Mouse (Mus musculus): ENCODE results near the gene Chp1. TPM values are rescaled to one million over a fixed set of nuclear protein-coding genes. Genes with fewer than 3 reads are reported as not detected.

Gene Chp1
- polyA plus RNA-seq, 1 experiment from 2014 or later = 58.0 TPM

DNA sequence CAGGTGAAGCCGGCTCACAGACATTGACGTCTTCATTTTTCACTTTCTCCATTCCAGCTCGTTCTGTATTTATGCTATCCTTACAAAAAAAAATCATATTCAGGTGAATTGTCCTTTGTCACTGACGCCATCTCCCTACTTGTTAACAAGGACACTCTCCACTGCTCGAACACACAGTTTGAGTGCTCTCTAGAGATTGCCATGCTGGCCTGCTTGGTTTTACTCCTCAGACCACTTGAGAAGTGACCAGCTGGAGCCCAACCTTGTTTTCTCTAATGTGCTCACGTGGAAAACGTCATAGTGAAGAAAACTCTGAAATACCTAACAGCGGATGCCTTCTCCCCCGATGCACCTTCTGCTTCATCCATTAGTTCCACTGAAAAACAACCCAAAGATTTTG lies 8.7 kb upstream of the Chp1 start:
- Histone ChIP-seq H3K27ac (replicated peaks) (no peak overlapping the region), H3K9ac (replicated peaks) (no peak overlapping the region), H3K4me1 (no peaks in the 10 kb centered on the region), H3K9me3 (no peaks in the 10 kb centered on the region), H3K4me3 (no peak overlapping the region), H3K4me2 (replicated peaks) (no peak overlapping the region), H3K36me3 (no peaks in the 10 kb centered on the region), H3K27me3 (no peaks in the 10 kb centered on the region)
- WGBS = 83% methylated on average over 9 of the region's 9 CpGs
- no peak for ATAC-seq (ENCODE audit: low FRiP score, low read depth)

- Histone ChIP-seq H3K4me2 (replicated peaks) (no peak overlapping the region), H3K27ac (replicated peaks) (no peak overlapping the region), H3K9ac (replicated peaks) (no peak overlapping the region)
These were observed 5.4 kb upstream of the Chp1 start for GRCm38 (mm10) chr2:119542106-119542505.

DNA sequence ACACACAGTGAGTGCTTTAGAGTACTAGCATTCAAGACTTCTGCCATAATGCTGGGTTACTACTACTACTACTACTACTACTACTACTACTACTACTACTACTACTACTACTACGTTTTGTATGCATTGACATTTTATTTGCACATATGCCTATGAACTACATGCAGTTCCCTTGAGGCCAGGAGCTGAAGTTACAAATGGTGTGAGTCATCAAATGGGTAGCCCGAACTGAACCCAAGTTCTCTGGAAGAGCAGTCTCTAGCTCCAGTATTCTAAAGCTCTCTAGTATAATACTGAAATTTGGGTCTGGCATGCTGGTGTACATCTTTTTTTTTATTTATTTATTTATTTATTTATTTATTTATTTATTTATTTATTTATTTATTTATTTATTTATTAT lies 3.8 kb upstream of the Chp1 start:
- no peaks in the 10 kb centered on the region for H3K9me3 ChIP-seq
- H3K4me1 ChIP-seq = peaks cover 8% of the 10 kb centered on the region
- H3K4me2 ChIP-seq (replicated peaks) = no peak overlapping the region
- H3K9ac ChIP-seq (replicated peaks) = no peak overlapping the region
- no peaks in the 10 kb centered on the region for H3K27me3 ChIP-seq
- no peak overlapping the region for H3K4me3 ChIP-seq
- 79% methylated on average over 2 of the region's 2 CpGs for WGBS
- ATAC-seq (ENCODE audit: low FRiP score, low read depth) = no peak
- no peak overlapping the region for H3K27ac ChIP-seq (replicated peaks)
- no peaks in the 10 kb centered on the region for H3K36me3 ChIP-seq

More at GRCm38 (mm10) chr2:119542106-119542505, 5.4 kb upstream of the Chp1 start:
- WGBS = 36% methylated on average over 1 of the region's 1 CpGs
- Histone ChIP-seq H3K9me3 (no peaks in the 10 kb centered on the region), H3K4me3 (no peak overlapping the region), H3K36me3 (no peaks in the 10 kb centered on the region), H3K4me1 (0 out of 2 replicates have a peak, but pooled peaks cover 3% of the 10 kb centered on the region), H3K27me3 (no peaks in the 10 kb centered on the region)
- no peak for ATAC-seq (ENCODE audit: low FRiP score, low read depth)

- Histone ChIP-seq H3K27me3 (no peaks in the 10 kb centered on the region), H3K4me1 (peaks cover 18% of the 10 kb centered on the region), H3K9ac (replicated peaks) (no peak overlapping the region; the same call in 1 of the 2 replicates), H3K36me3 (no peaks in the 10 kb centered on the region), H3K4me2 (replicated peaks) (peak overlapping the region; percentile 71), H3K9me3 (no peaks in the 10 kb centered on the region), H3K27ac (replicated peaks) (peak overlapping the region; percentile 63; the same call in 1 of the 2 replicates), H3K4me3 (peak overlapping the region; percentile 74)
- ATAC-seq (ENCODE audit: low FRiP score, low read depth) = peak; percentile 53
- WGBS = 2% methylated on average over 30 of the region's 30 CpGs
These were observed 512 bp upstream of the Chp1 start for GRCm38 (mm10) chr2:119546848-119547521.

DNA sequence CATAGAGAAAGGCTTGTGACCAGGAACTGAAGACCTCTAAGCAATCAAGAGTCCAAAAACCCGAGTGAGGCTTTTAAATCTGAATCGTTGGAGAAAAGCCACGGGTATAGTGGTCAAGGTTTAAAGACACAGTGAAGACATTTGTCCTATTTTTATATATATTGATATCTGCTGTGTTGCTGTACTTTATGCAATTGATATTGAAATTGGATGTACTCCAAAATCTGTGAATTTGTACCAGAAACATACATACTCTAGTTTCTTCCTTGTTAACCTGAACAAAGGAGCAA lies 819 bp downstream of the Chp1 start:
- Histone ChIP-seq H3K4me3 (peak overlapping the region; percentile 74), H3K9me3 (no peaks in the 10 kb centered on the region), H3K27ac (replicated peaks) (peak overlapping the region; percentile 83; the same call in 1 of the 2 replicates), H3K4me2 (replicated peaks) (peak overlapping the region; percentile 71), H3K36me3 (no peaks in the 10 kb centered on the region), H3K9ac (replicated peaks) (peak overlapping the region; percentile 77), H3K27me3 (no peaks in the 10 kb centered on the region), H3K4me1 (peaks cover 18% of the 10 kb centered on the region)
- 15% methylated on average over 3 of the region's 3 CpGs for WGBS
- ATAC-seq (ENCODE audit: low FRiP score, low read depth) = no peak

DNA sequence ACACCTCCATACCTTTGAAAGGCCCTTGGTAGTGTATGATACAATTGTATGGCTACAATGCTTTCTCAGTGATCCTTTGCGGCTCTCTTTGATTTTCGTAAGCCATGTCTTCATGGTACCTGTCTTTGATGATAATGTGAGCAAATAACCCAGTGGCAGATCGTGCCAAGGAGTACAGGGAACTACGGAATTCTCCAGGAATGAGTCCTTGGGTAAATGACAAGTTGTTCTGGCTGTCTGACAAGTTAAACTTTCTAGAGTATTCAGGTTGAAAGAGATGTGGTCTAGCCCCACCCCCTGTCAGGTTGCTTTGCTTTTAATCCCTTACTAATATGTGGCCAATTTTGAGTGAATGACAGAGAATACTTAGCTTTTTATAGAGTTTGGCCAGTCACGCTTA lies 1.2 kb downstream of the Chp1 start:
- Histone ChIP-seq H3K27me3 (no peaks in the 10 kb centered on the region), H3K9me3 (no peaks in the 10 kb centered on the region)
- WGBS = 73% methylated on average over 5 of the region's 5 CpGs

GRCm38 (mm10) chr2:119549678-119550077 lies 2.2 kb downstream of the Chp1 start:
- Histone ChIP-seq H3K4me2 (replicated peaks) (no peak overlapping the region), H3K9ac (replicated peaks) (no peak overlapping the region), H3K9me3 (no peaks in the 10 kb centered on the region), H3K27me3 (no peaks in the 10 kb centered on the region), H3K36me3 (no peaks in the 10 kb centered on the region), H3K4me1 (peaks cover 20% of the 10 kb centered on the region), H3K4me3 (no peak overlapping the region), H3K27ac (replicated peaks) (no peak overlapping the region)
- 86% methylated on average over 2 of the region's 2 CpGs for WGBS
- no peak for ATAC-seq (ENCODE audit: low FRiP score, low read depth)

More for the DNA sequence above, 1.2 kb downstream of the Chp1 start:
- ATAC-seq (ENCODE audit: low FRiP score, low read depth) = no peak
- Histone ChIP-seq H3K9ac (replicated peaks) (peak overlapping the region; percentile 77), H3K27ac (replicated peaks) (no peak overlapping the region), H3K4me1 (peaks cover 18% of the 10 kb centered on the region), H3K4me3 (peak overlapping the region; percentile 74), H3K36me3 (no peaks in the 10 kb centered on the region), H3K4me2 (replicated peaks) (peak overlapping the region; percentile 71)

DNA sequence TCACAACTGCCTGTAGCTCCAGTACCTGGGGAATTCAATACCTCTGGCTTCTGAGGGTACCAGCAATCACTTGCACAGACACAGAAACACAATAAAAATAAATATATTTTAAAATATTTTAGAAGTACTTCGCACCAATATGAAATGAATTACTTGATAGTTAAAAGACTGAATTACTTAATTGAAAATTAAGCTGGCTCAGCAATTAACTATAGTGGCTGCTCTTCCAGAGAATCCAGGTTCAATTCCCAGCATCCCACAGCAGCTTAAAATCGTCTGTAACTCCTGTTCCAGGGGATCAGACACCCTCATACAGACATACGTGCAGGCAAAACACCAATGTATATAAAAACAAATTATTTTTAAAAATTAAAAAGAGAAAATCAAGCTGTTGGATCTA lies 10.5 kb downstream of the Chp1 start:
- Histone ChIP-seq H3K9me3 (no peaks in the 10 kb centered on the region), H3K27me3 (no peaks in the 10 kb centered on the region), H3K36me3 (peaks cover 9% of the 10 kb centered on the region), H3K4me2 (replicated peaks) (no peak overlapping the region), H3K4me3 (no peak overlapping the region), H3K27ac (replicated peaks) (no peak overlapping the region), H3K4me1 (0 out of 2 replicates have a peak, but pooled peaks cover 6% of the 10 kb centered on the region), H3K9ac (replicated peaks) (no peak overlapping the region)
- WGBS = 84% methylated on average over 3 of the region's 3 CpGs
- no peak for ATAC-seq (ENCODE audit: low FRiP score, low read depth)

GRCm38 (mm10) chr2:119558737-119559340 lies 11.3 kb downstream of the Chp1 start:
- Histone ChIP-seq H3K4me2 (replicated peaks) (no peak overlapping the region), H3K27me3 (no peaks in the 10 kb centered on the region), H3K9ac (replicated peaks) (no peak overlapping the region), H3K36me3 (peaks cover 14% of the 10 kb centered on the region), H3K4me1 (0 out of 2 replicates have a peak, but pooled peaks cover 6% of the 10 kb centered on the region), H3K4me3 (no peak overlapping the region), H3K27ac (replicated peaks) (no peak overlapping the region), H3K9me3 (no peaks in the 10 kb centered on the region)
- WGBS = 89% methylated on average over 7 of the region's 7 CpGs
- ATAC-seq (ENCODE audit: low FRiP score, low read depth) = no peak

DNA sequence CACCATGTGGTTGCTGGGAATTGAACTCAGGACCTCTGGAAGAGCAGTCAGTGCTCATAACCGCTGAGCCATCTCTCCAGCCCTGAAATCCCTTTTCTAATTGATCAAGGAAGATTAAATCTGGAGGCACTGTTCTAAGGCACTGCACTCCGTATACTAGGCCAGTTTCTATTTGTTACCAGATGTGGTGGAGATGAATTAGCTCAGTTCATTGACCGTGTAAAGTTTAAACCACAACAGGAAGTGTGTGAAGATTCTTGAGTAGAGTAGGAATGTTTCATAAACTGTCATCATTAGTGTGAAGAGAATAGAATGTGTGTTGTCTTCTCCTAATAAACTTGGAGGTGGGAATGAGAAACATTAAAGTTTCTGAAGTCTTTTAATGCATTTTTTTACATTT lies 14.3 kb downstream of the Chp1 start:
- WGBS = 96% methylated on average over 3 of the region's 3 CpGs
- Histone ChIP-seq H3K9ac (replicated peaks) (no peak overlapping the region), H3K4me1 (no peaks in the 10 kb centered on the region), H3K4me3 (no peak overlapping the region), H3K27me3 (no peaks in the 10 kb centered on the region), H3K4me2 (replicated peaks) (no peak overlapping the region), H3K36me3 (peaks cover 23% of the 10 kb centered on the region), H3K27ac (replicated peaks) (no peak overlapping the region), H3K9me3 (no peaks in the 10 kb centered on the region)
- ATAC-seq (ENCODE audit: low FRiP score, low read depth) = no peak

- Histone ChIP-seq H3K9ac (replicated peaks) (no peak overlapping the region), H3K27ac (replicated peaks) (no peak overlapping the region), H3K4me1 (no peaks in the 10 kb centered on the region), H3K36me3 (peaks cover 26% of the 10 kb centered on the region), H3K9me3 (no peaks in the 10 kb centered on the region), H3K4me3 (no peak overlapping the region), H3K27me3 (no peaks in the 10 kb centered on the region), H3K4me2 (replicated peaks) (no peak overlapping the region)
- no peak for ATAC-seq (ENCODE audit: low FRiP score, low read depth)
- WGBS = 90% methylated on average over 4 of the region's 4 CpGs
These were observed 17.8 kb downstream of the Chp1 start for GRCm38 (mm10) chr2:119565284-119565683.

DNA sequence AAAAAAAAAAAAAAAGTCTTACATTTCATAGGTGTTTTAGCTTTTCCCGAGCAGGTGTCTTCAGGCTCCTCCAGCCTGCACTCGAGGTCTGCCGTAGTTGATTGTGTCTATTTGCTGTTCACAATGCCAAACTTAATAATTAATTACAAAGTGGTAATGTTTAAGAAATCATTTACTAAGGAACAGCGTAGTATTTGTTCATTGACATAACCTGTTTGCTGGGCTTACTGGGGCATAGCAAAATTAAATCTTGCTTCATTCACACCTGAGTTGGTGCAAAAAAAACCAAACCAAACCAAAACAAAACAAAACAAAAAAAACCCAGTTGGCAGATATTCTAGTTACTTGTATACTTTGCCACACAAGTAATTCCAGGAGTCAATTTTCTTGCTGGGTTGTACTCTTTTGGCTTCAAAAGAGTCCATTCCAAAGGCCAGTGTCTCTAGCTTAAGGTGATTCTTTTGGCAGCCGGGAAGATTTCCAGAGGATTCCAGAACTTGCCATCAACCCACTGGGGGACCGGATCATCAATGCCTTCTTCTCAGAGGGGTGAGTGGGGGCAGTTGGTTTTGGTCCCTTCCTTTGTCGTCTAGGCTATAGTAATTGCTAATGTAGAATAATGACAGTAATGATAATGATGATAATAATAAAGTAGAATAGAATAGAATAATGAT lies 18.8 kb downstream of the Chp1 start:
- ATAC-seq (ENCODE audit: low FRiP score, low read depth) = no peak
- H3K27ac ChIP-seq (replicated peaks) = no peak overlapping the region
- H3K9me3 ChIP-seq = no peaks in the 10 kb centered on the region
- no peak overlapping the region for H3K9ac ChIP-seq (replicated peaks)
- no peak overlapping the region for H3K4me3 ChIP-seq
- WGBS = 91% methylated on average over 7 of the region's 7 CpGs
- no peaks in the 10 kb centered on the region for H3K27me3 ChIP-seq
- H3K4me2 ChIP-seq (replicated peaks) = no peak overlapping the region
- H3K36me3 ChIP-seq = peaks cover 26% of the 10 kb centered on the region
- H3K4me1 ChIP-seq = no peaks in the 10 kb centered on the region

All from midbrain, embryonic 12.5 days (tissue).